In genomic region chr1:142894145-142894544, GRCm38 (mm10) we compare ENCODE assay signal across 33 mouse cellular contexts.
DNase-seq lines count a peak whose midpoint lies in the region; ATAC-seq and TF ChIP-seq lines count a peak whose summit lies in the region.
"Had no signal": no experiment of that assay in that cellular context is flagged by ENCODE, and none has a peak within 500 bp of the region (broad histone marks: within the 10 kb centered on the region; RNA-seq: fewer than 3 reads in every experiment).

No protein-coding gene starts in this region.

- no peak for TF ChIP-seq CTCF in MEL (IDR thresholded peaks at IDR 0.05 in 2 of 3, conservative IDR thresholded peaks at IDR 0.05 in 1 of 3; ENCODE audit: control insufficient read depth in 1 of 3, insufficient read depth in 1 of 3, low read depth in 2 of 3, low read length in 3 of 3, poor library complexity in 1 of 3, severe bottlenecking in 1 of 3)

- no peak; the same call in 1 of the 2 replicates for TF ChIP-seq RAD21 in MEL (IDR thresholded peaks at IDR 0.05; ENCODE audit: low read depth, low read length)

- H3K27me3 ChIP-seq in MEL (ENCODE audit: control insufficient read depth in 1 of 2, insufficient read depth in 2 of 2, low read length in 2 of 2), result no peaks in the 10 kb centered on the region
- H3K27me3 ChIP-seq in splenic B cell, adult 2 months (ENCODE audit: control insufficient read depth, insufficient read depth, low read length, poor library complexity, severe bottlenecking), result no peaks in the 10 kb centered on the region
- H3K27me3 ChIP-seq in kidney, embryonic 15.5 days, result no peaks in the 10 kb centered on the region
- H3K27me3 ChIP-seq: heart, embryonic 12.5 days; hindbrain, embryonic 15.5 days; limb, embryonic 15.5 days; neural tube, embryonic 15.5 days had no signal

- no peak overlapping the region for H3K9ac ChIP-seq in MEL (ENCODE audit: control insufficient read depth, low read depth, low read length, poor library complexity, severe bottlenecking)
- H3K9ac ChIP-seq in kidney, embryonic 15.5 days, result no peak overlapping the region
- H3K9ac ChIP-seq: heart, embryonic 12.5 days; hindbrain, embryonic 15.5 days; limb, embryonic 15.5 days; liver, embryonic 14.5 days; lung, embryonic 14.5 days; neural tube, embryonic 15.5 days had no signal

- H3K27ac ChIP-seq in MEL (ENCODE audit: control insufficient read depth, low read depth, low read length), result peak overlapping the region; percentile 60; the same call in 1 of the 2 replicates
- H3K27ac ChIP-seq in kidney, embryonic 15.5 days, result no peak overlapping the region
- H3K27ac ChIP-seq: hindbrain, embryonic 15.5 days; layer of hippocampus, adult 2 months; limb, embryonic 10.5 days; limb, embryonic 15.5 days; liver, embryonic 14.5 days; neural tube, embryonic 15.5 days had no signal

- peaks cover 0 to 16% of the 10 kb centered on the region in 2 experiments; a peak in 2 of 4 replicates for H3K36me3 ChIP-seq in MEL (ENCODE audit: control insufficient read depth in 1 of 2, insufficient read depth in 2 of 2, low read length in 2 of 2)
- H3K36me3 ChIP-seq in splenic B cell, adult 2 months (ENCODE audit: control insufficient read depth, insufficient read depth, low read length, poor library complexity, severe bottlenecking), result no peaks in the 10 kb centered on the region
- no peaks in the 10 kb centered on the region for H3K36me3 ChIP-seq in kidney, embryonic 15.5 days
- H3K36me3 ChIP-seq: G1E; heart, embryonic 12.5 days; hindbrain, embryonic 15.5 days; limb, embryonic 10.5 days; limb, embryonic 15.5 days; neural tube, embryonic 15.5 days had no signal

- peak; percentile 26 to 54; a peak in 2 of 4 replicates for TF ChIP-seq EP300 in MEL (IDR thresholded peaks at IDR 0.05; ENCODE audit: low read depth in 1 of 2, low read length in 2 of 2)

- peak; percentile 10 for DNase-seq in lung, postnatal 36 days
- no peak for DNase-seq in lung, postnatal 25 days (ENCODE audit: low spot score)
- DNase-seq in MEL (ENCODE audit: low read depth, low spot score), result peak; percentile 73
- peak; percentile 45 for DNase-seq in splenic B cell, adult 2 months (ENCODE audit: low read depth, low spot score)
- DNase-seq in left cerebral cortex, adult 8-10 months (ENCODE audit: low spot score in 2 of 2), result no peak
- no peak for DNase-seq in urinary bladder, adult 2 months (ENCODE audit: low spot score)
- DNase-seq: adrenal gland, postnatal 14 days; cerebellum, adult 18-20 months; cerebellum, postnatal 25 days; gastrocnemius, postnatal 25 days; heart, adult 2 months; heart, postnatal 4 days; kidney, adult 11 months; kidney, postnatal 36 days; layer of hippocampus, postnatal 36 days; lung, embryonic 14.5 days; lung, postnatal 4 days; midbrain, embryonic 14.5 days; retina, postnatal 1 day; right cerebral cortex, postnatal 25 days; spleen, adult 18-20 months had no signal

- no peaks in the 10 kb centered on the region for H3K9me3 ChIP-seq in MEL (replicated peaks; ENCODE audit: insufficient read depth, low read length)
- H3K9me3 ChIP-seq in kidney, embryonic 15.5 days (replicated peaks), result no peaks in the 10 kb centered on the region
- H3K9me3 ChIP-seq: G1E; heart, embryonic 12.5 days; hindbrain, embryonic 15.5 days; limb, embryonic 10.5 days; limb, embryonic 15.5 days; neural tube, embryonic 15.5 days had no signal

- peak; percentile 98 for ATAC-seq in granulocyte monocyte progenitor cell, adult 5-6 weeks (replicated peaks; ENCODE audit: poor library complexity, severe bottlenecking)
- ATAC-seq in kidney, embryonic 15.5 days (replicated peaks; ENCODE audit: low FRiP score), result no peak
- ATAC-seq: forebrain, embryonic 14.5 days; inflammation-experienced regulatory T-cells, adult 6 months had no signal

- H3K4me3 ChIP-seq in MEL (ENCODE audit: control insufficient read depth in 1 of 2, insufficient read depth in 1 of 2, low read depth in 2 of 2, low read length in 2 of 2), result no peak overlapping the region
- H3K4me3 ChIP-seq in kidney, embryonic 15.5 days (replicated peaks), result no peak overlapping the region
- H3K4me3 ChIP-seq: heart, adult 2 months; heart, embryonic 12.5 days; hindbrain, embryonic 15.5 days; layer of hippocampus, adult 2 months; limb, embryonic 10.5 days; limb, embryonic 15.5 days; neural tube, embryonic 15.5 days had no signal

- H3K79me2 ChIP-seq in MEL (ENCODE audit: control insufficient read depth, insufficient read depth, low read length, poor library complexity), result no peaks in the 10 kb centered on the region

- peaks cover 0 to 4% of the 10 kb centered on the region in 2 experiments; a peak in 2 of 4 replicates for H3K4me1 ChIP-seq in MEL (ENCODE audit: control insufficient read depth in 1 of 2, insufficient read depth in 2 of 2, low read length in 2 of 2)
- no peaks in the 10 kb centered on the region for H3K4me1 ChIP-seq in kidney, embryonic 15.5 days
- H3K4me1 ChIP-seq: heart, embryonic 12.5 days; hindbrain, embryonic 15.5 days; limb, embryonic 10.5 days; limb, embryonic 15.5 days; neural tube, embryonic 15.5 days had no signal

- no peak for TF ChIP-seq POLR2A in MEL (IDR thresholded peaks at IDR 0.05; ENCODE audit: control insufficient read depth in 1 of 2, insufficient read depth in 1 of 2, low read depth in 1 of 2, low read length in 2 of 2, poor library complexity in 1 of 2)

- no peak overlapping the region for H3K4me2 ChIP-seq in kidney, embryonic 15.5 days
- H3K4me2 ChIP-seq: heart, embryonic 12.5 days; hindbrain, embryonic 15.5 days; limb, embryonic 15.5 days; lung, embryonic 14.5 days; neural tube, embryonic 15.5 days had no signal

TF ChIP-seq in MEL, 35 proteins besides CTCF, POLR2A, EP300 and RAD21:
- no peak for TF ChIP-seq USF1 (IDR thresholded peaks at IDR 0.05; ENCODE audit: low read depth, low read length)
- TF ChIP-seq USF2 (IDR thresholded peaks at IDR 0.05; ENCODE audit: borderline replicate concordance in 1 of 2, insufficient read depth in 1 of 2, low read depth in 1 of 2, low read length in 2 of 2), result no peak
- TF ChIP-seq UBTF (IDR thresholded peaks at IDR 0.05; ENCODE audit: borderline replicate concordance, insufficient read depth, low read depth, low read length), result no peak
- no peak for TF ChIP-seq TCF12 (IDR thresholded peaks at IDR 0.05; ENCODE audit: low read depth, low read length)
- TF ChIP-seq MYB (IDR thresholded peaks at IDR 0.05; ENCODE audit: low read depth, low read length), result no peak
- no peak for TF ChIP-seq MXI1 (IDR thresholded peaks at IDR 0.05; ENCODE audit: low read depth, low read length)
- no peak for TF ChIP-seq MEF2A (IDR thresholded peaks at IDR 0.05; ENCODE audit: extremely low read depth, insufficient replicate concordance, low read depth, low read length, poor library complexity, severe bottlenecking)
- no peak for TF ChIP-seq MAX (IDR thresholded peaks at IDR 0.05; ENCODE audit: low read length)
- TF ChIP-seq ETS1 (IDR thresholded peaks at IDR 0.05; ENCODE audit: low read depth, low read length), result no peak
- TF ChIP-seq NRF1 (IDR thresholded peaks at IDR 0.05; ENCODE audit: insufficient read depth, low read depth, low read length, poor library complexity, severe bottlenecking), result no peak
- no peak for TF ChIP-seq JUND (IDR thresholded peaks at IDR 0.05; ENCODE audit: low read depth, low read length)
- TF ChIP-seq BHLHE40 (IDR thresholded peaks at IDR 0.05; ENCODE audit: borderline replicate concordance, low read depth, low read length), result no peak
- no peak for TF ChIP-seq MYC (IDR thresholded peaks at IDR 0.05; ENCODE audit: low read depth, low read length)
- no peak for TF ChIP-seq ZNF384 (IDR thresholded peaks at IDR 0.05; ENCODE audit: low read depth, low read length)
- no peak for TF ChIP-seq HCFC1 (IDR thresholded peaks at IDR 0.05; ENCODE audit: low read depth, low read length)
- no peak for TF ChIP-seq ZMIZ1 (IDR thresholded peaks at IDR 0.05; ENCODE audit: low read depth, low read length)
- TF ChIP-seq GABPA (IDR thresholded peaks at IDR 0.05; ENCODE audit: low read depth, low read length), result no peak
- TF ChIP-seq GATA1 (IDR thresholded peaks at IDR 0.05; ENCODE audit: low read depth, low read length), result no peak
- no peak for TF ChIP-seq MAZ (IDR thresholded peaks at IDR 0.05; ENCODE audit: low read depth, low read length)

Comparison
In these comparisons a context has a peak if more than half of its experiments do, and no peak if none do; other contexts are left out.
1. DNase-seq: peak in lung, postnatal 36 days (single experiment), MEL (single experiment) and splenic B cell, adult 2 months (single experiment); none in lung, postnatal 25 days (single experiment), left cerebral cortex, adult 8-10 months (0 of 2) and urinary bladder, adult 2 months (single experiment).